Mouse (Mus musculus) CH12.LX (cell line): ENCODE data around the gene Hnrnpul1. TPM values are rescaled to one million over a fixed set of nuclear protein-coding genes. Genes with fewer than 3 reads are reported as not detected.

Experiments
- DNase-seq: peaks from one replicate; pipeline ENCODE4 v3.0.0-alpha.2; 2013; ENCODE audit errors: extremely low read depth
- H3K27ac ChIP-seq: 2 replicates; pipeline ENCODE4 v1.5.1; 2012; ENCODE audit warnings: low read depth, mild to moderate bottlenecking, control low read depth, moderate library complexity; ENCODE audit not compliant: insufficient read depth
- H3K27me3 ChIP-seq: replicated peaks from 2 replicates; pipeline ENCODE3; 2012; ENCODE audit warnings: inconsistent platforms
- H3K36me3 ChIP-seq, 2 experiments: replicated peaks in 1 of 2; 2 replicates each; pipeline versions ENCODE3 to v1.6.1; 2012; ENCODE audit warnings: inconsistent platforms in 1 of 2, low read length in 1 of 2, mild to moderate bottlenecking in 1 of 2, mixed read lengths in 1 of 2, moderate library complexity in 1 of 2; ENCODE audit not compliant: control insufficient read depth in 1 of 2, insufficient read depth in 1 of 2
- H3K4me1 ChIP-seq, 2 experiments: 2 replicates each; pipeline ENCODE4 v1.6.1; 2012; ENCODE audit warnings: inconsistent platforms in 1 of 2, moderate library complexity in 1 of 2; ENCODE audit not compliant: insufficient read depth in 2 of 2, control insufficient read depth in 1 of 2
- H3K4me2 ChIP-seq: 2 replicates; pipeline ENCODE4 v1.6.1; 2012; ENCODE audit warnings: low read depth, mild to moderate bottlenecking, control low read depth; ENCODE audit not compliant: poor library complexity, insufficient read depth, severe bottlenecking
- H3K4me3 ChIP-seq, 3 experiments: fragments of 150-350 bp in 1 of 3; sonication (generic) in 1 of 3; replicated peaks in 1 of 3; 2 replicates each; pipeline versions ENCODE3 to v1.5.1; 2011 to 2012; ENCODE audit warnings: low read depth in 2 of 3, low read length in 2 of 3, mild to moderate bottlenecking in 2 of 3, moderate library complexity in 2 of 3, control low read depth in 1 of 3, improper control_type of control experiment in 1 of 3, inconsistent platforms in 1 of 3, mixed read lengths in 1 of 3; ENCODE audit not compliant: poor library complexity in 1 of 3
- H3K79me2 ChIP-seq: replicated peaks from 2 replicates; pipeline ENCODE4 v1.6.1; 2012; ENCODE audit warnings: mild to moderate bottlenecking, moderate library complexity; ENCODE audit not compliant: control insufficient read depth, poor library complexity, insufficient read depth, severe bottlenecking; ENCODE audit errors: extremely low read depth
- H3K9ac ChIP-seq: 2 replicates; pipeline ENCODE4 v1.6.1; 2012; ENCODE audit warnings: low read depth, mild to moderate bottlenecking, control low read depth, moderate library complexity; ENCODE audit not compliant: insufficient read depth
- H3K9me3 ChIP-seq: replicated peaks from 2 replicates; pipeline ENCODE3; 2012; ENCODE audit warnings: low read length, inconsistent platforms, mixed read lengths
- BHLHE40 ChIP-seq: IDR thresholded peaks from 2 replicates; pipeline ENCODE4 v1.6.1; 2011; ENCODE audit warnings: mild to moderate bottlenecking, low read depth, low read length, improper control_type of control experiment
- CHD1 ChIP-seq: IDR thresholded peaks from 2 replicates; pipeline ENCODE4 v1.6.1; 2012; ENCODE audit warnings: low read depth, low read length, improper control_type of control experiment, inconsistent platforms
- CHD2 ChIP-seq: IDR thresholded peaks from 2 replicates; pipeline ENCODE4 v1.6.1; 2011; ENCODE audit warnings: low read length, improper control_type of control experiment
- CTCF ChIP-seq, 2 experiments: IDR thresholded peaks in 1 of 2; conservative IDR thresholded peaks in 1 of 2; 2 replicates each; pipeline ENCODE4 v1.5.1; 2011 to 2012; ENCODE audit warnings: low read depth in 2 of 2, low read length in 2 of 2, improper control_type of control experiment in 1 of 2, inconsistent platforms in 1 of 2, mild to moderate bottlenecking in 1 of 2, moderate library complexity in 1 of 2
- E2F4 ChIP-seq: IDR thresholded peaks from 2 replicates; pipeline ENCODE4 v1.6.1; 2011; ENCODE audit warnings: low read depth, low read length, improper control_type of control experiment; ENCODE audit not compliant: insufficient replicate concordance
- EP300 ChIP-seq: IDR thresholded peaks from 2 replicates; pipeline ENCODE4 v1.6.1; 2011; ENCODE audit warnings: low read length, improper control_type of control experiment
- GABPA ChIP-seq: IDR thresholded peaks from 2 replicates; pipeline ENCODE4 v1.6.1; 2012; ENCODE audit warnings: low read depth, low read length, improper control_type of control experiment, inconsistent platforms; ENCODE audit not compliant: insufficient replicate concordance
- HCFC1 ChIP-seq: IDR thresholded peaks from 2 replicates; pipeline ENCODE4 v1.6.1; 2012; ENCODE audit warnings: low read depth, mild to moderate bottlenecking, inconsistent platforms, low read length, improper control_type of control experiment
- KAT2A ChIP-seq: IDR thresholded peaks from 2 replicates; pipeline ENCODE4 v1.6.1; 2012; ENCODE audit warnings: low read length, improper control_type of control experiment, inconsistent platforms; ENCODE audit not compliant: insufficient replicate concordance
- MAFK ChIP-seq: IDR thresholded peaks from 2 replicates; pipeline ENCODE4 v1.6.1; 2011; ENCODE audit warnings: low read length, improper control_type of control experiment; ENCODE audit not compliant: insufficient replicate concordance
- MAX ChIP-seq: IDR thresholded peaks from 2 replicates; pipeline ENCODE4 v1.6.1; 2011; ENCODE audit warnings: low read length, improper control_type of control experiment
- NELFE ChIP-seq: IDR thresholded peaks from 2 replicates; pipeline ENCODE4 v1.6.1; 2011; ENCODE audit warnings: low read depth, low read length, improper control_type of control experiment
- NRF1 ChIP-seq: IDR thresholded peaks from 2 replicates; pipeline ENCODE4 v1.6.1; 2014; ENCODE audit warnings: low read depth, mild to moderate bottlenecking, inconsistent platforms, low read length, improper control_type of control experiment, moderate library complexity
- POLR2A ChIP-seq: IDR thresholded peaks from 2 replicates; pipeline ENCODE4 v1.6.1; 2011; ENCODE audit warnings: low read depth, mild to moderate bottlenecking, improper control_type of control experiment, low read length
- POLR2AphosphoS2 ChIP-seq: IDR thresholded peaks from 2 replicates; pipeline ENCODE4 v1.6.1; 2011; ENCODE audit warnings: low read depth, low read length, improper control_type of control experiment
- RCOR1 ChIP-seq: conservative IDR thresholded peaks from 2 replicates; pipeline ENCODE4 v1.6.1; 2012; ENCODE audit warnings: low read depth, mild to moderate bottlenecking, inconsistent platforms, low read length, improper control_type of control experiment
- TBP ChIP-seq: conservative IDR thresholded peaks from 2 replicates; pipeline ENCODE4 v1.6.1; 2011; ENCODE audit warnings: low read depth, low read length, improper control_type of control experiment
- USF2 ChIP-seq: conservative IDR thresholded peaks from 2 replicates; pipeline ENCODE4 v1.6.1; 2011; ENCODE audit warnings: low read depth, low read length, improper control_type of control experiment
- ZC3H11A ChIP-seq: IDR thresholded peaks from 2 replicates; pipeline ENCODE4 v1.6.1; 2012; ENCODE audit warnings: low read depth, mild to moderate bottlenecking, inconsistent platforms, low read length, improper control_type of control experiment
- ZKSCAN1 ChIP-seq: IDR thresholded peaks from 2 replicates; pipeline ENCODE4 v1.6.1; 2012; ENCODE audit warnings: low read depth, inconsistent platforms, low read length, improper control_type of control experiment, borderline replicate concordance
- ZNF384 ChIP-seq: IDR thresholded peaks from 2 replicates; pipeline ENCODE4 v1.6.1; 2012; ENCODE audit warnings: low read depth, low read length, improper control_type of control experiment, inconsistent platforms
- dilution Hi-C: fragments of 300-500 bp; cut with MboI; formaldehyde crosslinking; loops from 2 replicates; pipeline ENCODE4 v1.14.3; 2020; ENCODE audit warnings: low sequenced_read_pairs; ENCODE audit not compliant: extremely low pct_unique_long_range_greater_than_20kb, extremely low pct_ligation_motif_present
- in situ Hi-C: fragments of 300-500 bp; cut with MboI; formaldehyde crosslinking; loops from 3 replicates; pipeline ENCODE4 v1.14.3; 2019; ENCODE audit warnings: low sequenced_read_pairs, low pct_ligation_motif_present, low pct_unique_long_range_greater_than_20kb, mixed read lengths
- polyA plus RNA-seq: library from polyadenylated mRNA; unstranded; fragments of >175 nt; gene quantifications from 2 replicates; pipeline ENCODE4 v1.2.1, GENCODE M21; 2012; ENCODE audit warnings: low read depth; ENCODE audit not compliant: insufficient read length
- total RNA-seq, 2 experiments: library from RNA; depleted of rRNA; stranded (reverse); fragments of 300-350 nt in 1 of 2; fragments of >200 nt in 1 of 2; gene quantifications; 2 replicates each; pipeline ENCODE4 v1.2.3; 2012 to 2014

Hnrnpul1 gene
- total and polyA plus RNA-seq, 3 experiments: 52.6 to 188 (median 72.2) TPM

DNA sequence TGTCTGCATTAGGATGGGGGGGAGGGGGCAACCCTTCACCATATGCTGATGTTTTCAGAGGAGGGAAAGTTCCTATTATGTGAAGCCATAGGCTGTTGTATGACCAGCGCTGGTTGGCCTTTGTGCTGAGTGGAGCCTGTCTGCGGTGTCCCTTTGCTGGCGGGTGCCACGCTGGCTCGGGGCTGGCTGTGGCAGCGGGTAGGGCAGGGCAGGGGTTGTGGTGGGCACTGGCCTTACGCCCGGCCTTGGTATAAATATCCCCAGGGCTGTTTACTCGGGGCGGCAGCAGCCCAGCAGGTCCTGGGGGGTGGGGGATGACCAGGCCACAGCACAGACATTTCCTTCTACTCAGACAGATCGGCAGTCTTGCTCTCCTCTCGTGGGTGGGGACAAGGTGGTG is 44.6 kb downstream of the Hnrnpul1 start:
- Histone ChIP-seq H3K4me3 (no peak overlapping the region), H3K27me3 (no peaks in the 10 kb centered on the region), H3K9me3 (no peaks in the 10 kb centered on the region), H3K79me2 (no peaks in the 10 kb centered on the region), H3K4me1 (peaks cover 41 to 87% of the 10 kb centered on the region in 2 experiments), H3K4me2 (no peak overlapping the region), H3K27ac (no peak overlapping the region), H3K9ac (no peak overlapping the region), H3K36me3 (peaks cover 58 to 85% of the 10 kb centered on the region in 2 experiments)
- DNase-seq: no peak
- TF ChIP-seq POLR2A (no peak), ZC3H11A (no peak), ZNF384 (no peak)
- dilution Hi-C loops (no loop called here), in situ Hi-C loops (no loop called here)

DNA sequence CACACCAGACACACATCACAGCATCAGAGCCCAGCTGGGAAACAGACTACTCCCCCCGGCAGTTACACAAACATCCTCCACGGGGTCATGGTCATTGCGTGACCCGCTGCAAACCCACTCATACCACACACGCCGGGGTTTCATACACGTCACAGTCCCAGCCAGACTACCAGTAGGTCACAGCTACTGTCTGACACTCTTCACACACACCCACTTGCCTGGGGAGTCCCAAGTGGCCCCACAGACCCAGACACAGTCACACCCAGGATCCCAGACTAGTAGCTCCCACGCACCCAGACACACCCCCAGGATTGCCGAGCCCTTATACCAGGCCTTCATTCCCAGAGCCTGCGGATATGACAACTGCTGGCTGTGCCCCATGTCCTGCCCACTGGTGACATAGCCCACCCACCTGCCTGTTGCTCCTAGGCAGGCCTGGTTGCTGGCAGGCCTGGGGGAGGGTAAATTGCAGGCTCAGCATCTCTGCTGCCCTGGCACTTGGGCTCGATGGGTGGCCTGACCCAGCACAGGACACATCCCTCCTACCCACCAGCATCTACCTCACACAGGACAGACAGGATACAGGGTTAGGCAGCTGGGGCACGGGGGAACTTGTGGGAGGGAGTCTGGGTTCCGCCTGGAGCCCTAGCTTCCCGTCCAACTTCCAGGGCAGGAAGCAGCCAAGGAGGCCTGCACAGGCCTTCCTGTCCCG is 46.8 kb downstream of the Hnrnpul1 start:
- Histone ChIP-seq H3K9me3 (no peaks in the 10 kb centered on the region), H3K36me3 (peaks cover 49 to 82% of the 10 kb centered on the region in 2 experiments), H3K27ac (no peak overlapping the region), H3K9ac (no peak overlapping the region), H3K79me2 (no peaks in the 10 kb centered on the region), H3K4me3 (no peak overlapping the region), H3K27me3 (no peaks in the 10 kb centered on the region), H3K4me1 (peaks cover 41 to 78% of the 10 kb centered on the region in 2 experiments), H3K4me2 (no peak overlapping the region)
- in situ Hi-C loops (no loop called here), dilution Hi-C loops (no loop called here)
- DNase-seq: no peak
- TF ChIP-seq POLR2A: no peak
- no peak for TF ChIP-seq MAFK
- no peak for TF ChIP-seq HCFC1
- TF ChIP-seq TBP: no peak
- no peak for TF ChIP-seq CHD1
- TF ChIP-seq CTCF (conservative IDR thresholded peaks at IDR 0.05 in 1 of 2, IDR thresholded peaks at IDR 0.05 in 1 of 2; ENCODE audit: low read depth in 2 of 2, low read length in 2 of 2): no peak
- TF ChIP-seq GABPA: no peak
- TF ChIP-seq E2F4: no peak
- TF ChIP-seq POLR2AphosphoS2: no peak
- no peak for TF ChIP-seq EP300
- TF ChIP-seq USF2: no peak
- no peak for TF ChIP-seq ZNF384
- TF ChIP-seq BHLHE40: no peak
- TF ChIP-seq ZKSCAN1: no peak
- TF ChIP-seq MAX: no peak
- TF ChIP-seq NRF1: no peak
- no peak for TF ChIP-seq RCOR1
- no peak for TF ChIP-seq NELFE
- TF ChIP-seq CHD2: no peak
- no peak for TF ChIP-seq KAT2A
